Mouse (Mus musculus) bone marrow, adult 2 months (tissue): ENCODE results near the gene Slc39a3.

Experiments
- CTCF ChIP-seq: fragments of 200-500 bp; IDR thresholded peaks from 2 replicates; pipeline ENCODE4 v1.5.1; 2011; ENCODE audit warnings: low read length, control low read depth; ENCODE audit not compliant: control insufficient read depth, insufficient read depth
- POLR2A ChIP-seq: fragments of 200-500 bp; IDR thresholded peaks from 2 replicates; pipeline ENCODE4 v1.6.1; 2011; ENCODE audit warnings: low read depth, mild to moderate bottlenecking, control low read depth, low read length, borderline replicate concordance; ENCODE audit not compliant: control insufficient read depth

DNA sequence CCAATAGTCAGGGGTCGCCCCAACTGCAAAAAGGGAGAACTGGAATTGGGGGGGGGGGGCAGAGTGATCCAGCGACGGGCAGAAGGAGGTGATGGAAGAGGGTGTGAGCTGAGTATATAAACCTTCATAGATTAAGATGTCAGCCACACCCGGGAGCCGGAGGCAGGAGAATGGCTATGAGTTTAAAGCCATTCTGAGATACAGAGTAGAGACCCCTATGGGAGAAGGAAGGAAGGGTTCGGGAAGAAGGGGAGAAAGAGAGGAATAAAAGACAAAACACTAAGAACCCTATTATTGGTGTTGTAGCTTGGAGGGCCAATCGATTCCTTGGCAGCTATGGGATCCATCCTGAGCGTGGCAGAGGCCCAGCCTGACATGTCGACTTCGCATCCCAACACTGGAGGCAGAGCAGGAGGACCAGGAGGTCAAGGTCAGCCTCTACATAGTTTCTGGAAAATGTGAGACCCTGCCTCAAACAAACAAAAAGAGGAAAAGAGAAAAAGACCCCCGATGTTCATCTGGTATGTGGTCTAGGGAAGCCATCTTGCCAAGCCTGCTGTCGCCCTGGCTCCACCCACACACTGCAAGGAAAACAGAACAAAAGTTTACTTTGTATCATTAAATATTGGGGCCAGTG, 11.5 kb downstream of the Slc39a3 start, which contains the start of gene Diras1:
- TF ChIP-seq CTCF = no peak
- no peak for TF ChIP-seq POLR2A
